Mouse (Mus musculus) C2C12 (cell line): ENCODE results near the gene Fancf.

Experiments
- CTCF ChIP-seq: IDR thresholded peaks from one replicate; pipeline ENCODE4 v1.5.1; 2011; ENCODE audit not compliant: control insufficient read depth, insufficient read depth, insufficient read length
- MAX ChIP-seq: IDR thresholded peaks from one replicate; pipeline ENCODE4 v1.6.1; 2011; ENCODE audit warnings: mild to moderate bottlenecking, control low read depth
- MYOD1 ChIP-seq: IDR thresholded peaks from one replicate; pipeline ENCODE4 v1.6.1; 2011; ENCODE audit warnings: low read depth; ENCODE audit not compliant: control insufficient read depth, insufficient read length
- MYOG ChIP-seq: IDR thresholded peaks from one replicate; pipeline ENCODE4 v1.6.1; 2011; ENCODE audit not compliant: control insufficient read depth, insufficient read length; ENCODE audit errors: extremely low read depth
- USF1 ChIP-seq: IDR thresholded peaks from one replicate; pipeline ENCODE4 v1.6.1; 2011; ENCODE audit warnings: low read depth, mild to moderate bottlenecking, control low read depth, moderate library complexity

DNA sequence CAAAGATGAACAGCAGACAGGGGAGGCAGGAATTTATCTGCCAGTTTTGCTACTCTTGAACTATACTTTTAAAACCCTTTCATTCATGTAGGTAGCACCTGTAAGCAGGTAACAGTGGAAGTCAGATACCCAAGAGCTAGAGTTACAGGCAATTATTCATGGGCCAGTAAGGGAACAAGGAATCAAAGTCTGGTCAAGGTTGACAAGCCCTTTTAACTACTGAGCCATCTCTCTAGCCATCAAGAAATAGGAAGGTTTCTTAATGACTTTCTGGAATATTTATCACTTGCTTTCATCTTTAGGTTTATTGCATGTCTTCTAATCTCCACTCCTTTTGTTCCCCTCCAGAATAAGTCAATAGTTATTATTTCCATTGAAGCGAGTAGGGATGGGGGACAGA, 10.0 kb upstream of the Fancf start:
- no peak for TF ChIP-seq MAX
- no peak for TF ChIP-seq CTCF
- TF ChIP-seq USF1 = no peak
- no peak for TF ChIP-seq MYOG
- no peak for TF ChIP-seq MYOD1
